Mouse (Mus musculus) liver, postnatal 0 days (tissue): ENCODE measurements at regions not wholly inside any gene's neighbourhood (a gene's known extent, or its start where the extent isn't known, plus 50 kb on each side); places are given as distances from the start of the nearest gene placed in this dataset.

ENCODE experiments used
- ATAC-seq: fragments of 200-750 bp; cut with Nextera tagmentation; 2 replicates; pipeline ENCODE4 v1.8.0; 2017; ENCODE audit warnings: mild to moderate bottlenecking, moderate library complexity
- DNase-seq: peaks from one replicate; pipeline ENCODE4 v3.0.0-alpha.2; 2016
- H3K27ac ChIP-seq: fragments of 300-500 bp; sonication (generic); 2 replicates; pipeline ENCODE4 v1.5.1; 2014; ENCODE audit warnings: antibody characterized with exemption, moderate library complexity, mild to moderate bottlenecking, low read depth
- H3K27me3 ChIP-seq: fragments of 300-500 bp; sonication (generic); 2 replicates; pipeline ENCODE4 v1.6.1; 2014; ENCODE audit warnings: low read length, control low read depth, mixed read lengths; ENCODE audit not compliant: insufficient read depth
- H3K36me3 ChIP-seq: fragments of 300-500 bp; sonication (generic); replicated peaks from 2 replicates; pipeline ENCODE4 v1.6.1; 2014; ENCODE audit warnings: mild to moderate bottlenecking, control low read depth, low read length, moderate library complexity, mixed read lengths; ENCODE audit not compliant: insufficient read depth
- H3K4me1 ChIP-seq: fragments of 300-500 bp; sonication (generic); 2 replicates; pipeline ENCODE4 v1.6.1; 2014; ENCODE audit warnings: antibody characterized with exemption, mild to moderate bottlenecking, control low read depth; ENCODE audit not compliant: insufficient read depth
- H3K4me2 ChIP-seq: fragments of 300-500 bp; sonication (generic); 2 replicates; pipeline ENCODE4 v1.6.1; 2014; ENCODE audit warnings: low read depth, mild to moderate bottlenecking, low read length, moderate library complexity, mixed read lengths
- H3K4me3 ChIP-seq: fragments of 300-500 bp; sonication (generic); 2 replicates; pipeline ENCODE4 v1.5.1; 2014; ENCODE audit warnings: low read depth, low read length
- H3K9ac ChIP-seq: fragments of 300-500 bp; sonication (generic); replicated peaks from 2 replicates; pipeline ENCODE4 v1.6.1; 2014; ENCODE audit warnings: mild to moderate bottlenecking, moderate library complexity
- H3K9me3 ChIP-seq: fragments of 300-500 bp; sonication (generic); 2 replicates; pipeline ENCODE4 v1.6.1; 2016; ENCODE audit warnings: mild to moderate bottlenecking, control low read depth, low read length, mixed read lengths
- CTCF ChIP-seq: sonication (generic); IDR thresholded peaks from 2 replicates; pipeline ENCODE4 v1.5.1; 2016; ENCODE audit warnings: antibody characterized with exemption, low read depth
- EP300 ChIP-seq: IDR thresholded peaks from 2 replicates; pipeline ENCODE4 v1.6.1; 2016; ENCODE audit warnings: antibody characterized with exemption, low read depth, mild to moderate bottlenecking
- WGBS: fragments of 180-500 bp; shearing (Covaris S2); extraction: QIAGEN DNeasy Blood & Tissue Kit; methylation state at CpG from one replicate; pipeline ENCODE4 v1.1.7; 2014; ENCODE audit not compliant: insufficient replicate concordance; 5-methylcytosine and 5-hydroxymethylcytosine counted together

- Histone ChIP-seq H3K9me3 (no peaks in the 10 kb centered on the region), H3K4me1 (no peaks in the 10 kb centered on the region), H3K4me3 (no peak overlapping the region), H3K4me2 (no peak overlapping the region), H3K27ac (no peak overlapping the region), H3K9ac (no peak overlapping the region), H3K27me3 (0 out of 2 replicates have a peak, but pooled peaks cover 3% of the 10 kb centered on the region), H3K36me3 (no peaks in the 10 kb centered on the region)
- no peak for ATAC-seq
- WGBS = 48% methylated on average over 7 of the region's 7 CpGs
- TF ChIP-seq CTCF = no peak
- no peak for TF ChIP-seq EP300
- no peak for DNase-seq
These were observed 52.2 kb upstream of the Gm26897 start for GRCm38 (mm10) chr5:111681362-111682028.

GRCm38 (mm10) chr5:111682899-111683298 is 50.8 kb upstream of the Gm26897 start:
- H3K4me1 ChIP-seq = no peaks in the 10 kb centered on the region
- no peaks in the 10 kb centered on the region for H3K9me3 ChIP-seq
- ATAC-seq = no peak
- 0 out of 2 replicates have a peak, but pooled peaks cover 3% of the 10 kb centered on the region for H3K27me3 ChIP-seq
- no peak for TF ChIP-seq EP300
- TF ChIP-seq CTCF = peak; percentile 71
- no peak overlapping the region for H3K9ac ChIP-seq
- no peak overlapping the region for H3K4me3 ChIP-seq
- no peak overlapping the region for H3K27ac ChIP-seq
- no peaks in the 10 kb centered on the region for H3K36me3 ChIP-seq
- H3K4me2 ChIP-seq = no peak overlapping the region
- peak; percentile 53 for DNase-seq
